Mouse (Mus musculus): ENCODE data around the gene Wdfy3.
"Not testable (repeated sequence)": the region's sequence is repeated elsewhere in the genome, so short reads cannot be mapped to it uniquely, and the experiment has no call there.

The Wdfy3 gene

DNA sequence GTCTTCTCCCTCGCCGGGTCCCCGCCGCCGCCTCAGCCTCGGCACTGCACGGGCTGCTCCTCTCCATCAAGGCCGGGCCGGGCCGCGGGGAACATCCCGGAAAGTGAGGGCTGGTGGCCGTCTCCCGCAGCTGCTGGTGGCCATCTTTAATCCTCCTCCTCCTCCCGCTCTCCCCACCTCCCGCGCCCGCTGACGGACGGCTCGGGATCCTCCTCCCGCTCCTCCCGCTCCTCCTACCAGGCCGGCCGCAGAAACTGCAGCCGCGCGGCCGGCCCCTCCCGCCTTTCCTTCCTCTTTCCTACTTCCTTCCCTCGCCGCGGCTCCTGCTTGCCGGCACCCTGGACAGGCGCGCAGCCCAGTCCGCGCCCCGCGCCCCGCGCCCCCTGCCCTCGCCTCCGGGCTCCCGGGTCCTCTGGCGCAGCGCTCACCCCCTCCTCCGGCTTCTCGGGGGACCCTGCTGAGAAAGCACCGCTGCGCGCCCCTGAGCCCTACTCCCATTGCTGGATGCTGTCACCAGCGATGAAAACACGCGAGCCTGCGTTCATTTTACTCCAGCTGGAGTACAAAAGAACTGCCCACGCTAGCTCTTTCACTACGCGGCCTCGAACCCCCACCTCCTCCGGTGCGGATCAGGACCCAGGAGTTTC, at the start of gene Wdfy3:
Gene Wdfy3, minus strand, starts transcription at position 155 of the 647 bp plus-strand sequence.
- in situ Hi-C loops (cut with MboI; ENCODE audit: low pct_unique_long_range_greater_than_20kb in 1 of 2, low sequenced_read_pairs in 2 of 2, unreplicated experiment in 1 of 2): loop anchor here (5.0 to 10.0 kb wide), 2 partner anchors 65 to 78 kb away; no protein-coding TSS in a partner anchor

DNA sequence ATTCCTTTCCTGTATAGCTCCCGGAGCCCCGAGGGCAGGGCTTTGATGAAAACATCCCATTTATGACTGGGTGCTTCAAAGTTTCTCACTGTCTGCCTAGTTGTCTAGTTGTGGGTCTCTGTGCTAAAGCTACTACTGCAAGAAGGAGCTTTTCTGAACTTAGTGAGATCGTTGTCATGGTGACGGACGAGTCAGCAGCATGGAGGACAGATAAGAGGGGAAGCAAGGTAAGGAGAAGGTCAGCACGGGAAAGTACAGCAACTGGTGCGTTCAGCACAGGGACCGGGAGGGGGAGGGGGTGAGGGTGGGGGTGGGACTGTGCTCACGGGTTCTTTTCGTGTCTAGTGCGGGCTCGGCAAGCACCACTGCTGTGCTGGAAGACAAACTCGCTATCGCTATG, 43.3 kb upstream of the Wdfy3 start:
- in situ Hi-C loops (cut with MboI; ENCODE audit: low pct_unique_long_range_greater_than_20kb in 1 of 2, low sequenced_read_pairs in 2 of 2, unreplicated experiment in 1 of 2): no loop called here

DNA sequence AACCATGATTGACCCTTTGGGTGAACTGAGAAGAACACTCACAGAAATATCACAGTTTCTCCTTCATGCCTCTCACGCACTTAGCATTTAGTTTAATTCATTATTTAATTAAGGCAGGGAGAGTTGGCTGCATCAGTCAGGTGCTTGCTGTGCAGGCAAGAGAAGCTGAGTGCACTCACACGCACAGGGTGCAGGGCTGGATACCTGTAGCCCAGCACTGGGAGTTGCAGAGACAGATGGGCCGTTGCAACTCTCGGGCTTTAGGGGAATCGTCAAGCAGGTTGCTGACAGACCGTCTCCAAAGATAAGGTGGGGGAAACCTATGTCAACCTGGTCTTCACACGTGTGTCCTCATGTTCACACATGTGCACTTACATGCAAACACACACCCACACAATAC, 42.3 kb upstream of the Wdfy3 start:
- in situ Hi-C loops (cut with MboI; ENCODE audit: low pct_unique_long_range_greater_than_20kb in 1 of 2, low sequenced_read_pairs in 2 of 2, unreplicated experiment in 1 of 2): no loop called here

DNA sequence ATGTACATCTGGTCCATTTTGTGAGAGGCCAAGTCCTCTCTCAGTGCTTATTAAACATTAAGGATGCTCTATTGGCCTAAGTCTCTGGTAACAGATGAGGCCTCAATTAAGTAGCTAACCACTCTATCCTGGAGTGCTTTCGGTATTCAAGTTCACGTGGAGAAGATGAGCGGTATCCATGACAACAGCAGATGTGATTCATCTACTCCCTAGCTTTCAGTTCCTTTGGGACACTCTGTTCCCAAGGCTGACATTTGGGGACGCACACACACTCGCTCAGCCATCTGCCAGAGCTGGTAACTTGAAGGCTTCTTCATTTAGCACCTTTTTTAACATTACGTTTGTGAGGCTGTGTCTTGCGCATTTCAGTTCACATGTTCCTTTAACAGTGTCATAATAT, 40.3 kb upstream of the Wdfy3 start:
- in situ Hi-C loops (cut with MboI; ENCODE audit: low pct_unique_long_range_greater_than_20kb in 1 of 2, low sequenced_read_pairs in 2 of 2, unreplicated experiment in 1 of 2): no loop called here

DNA sequence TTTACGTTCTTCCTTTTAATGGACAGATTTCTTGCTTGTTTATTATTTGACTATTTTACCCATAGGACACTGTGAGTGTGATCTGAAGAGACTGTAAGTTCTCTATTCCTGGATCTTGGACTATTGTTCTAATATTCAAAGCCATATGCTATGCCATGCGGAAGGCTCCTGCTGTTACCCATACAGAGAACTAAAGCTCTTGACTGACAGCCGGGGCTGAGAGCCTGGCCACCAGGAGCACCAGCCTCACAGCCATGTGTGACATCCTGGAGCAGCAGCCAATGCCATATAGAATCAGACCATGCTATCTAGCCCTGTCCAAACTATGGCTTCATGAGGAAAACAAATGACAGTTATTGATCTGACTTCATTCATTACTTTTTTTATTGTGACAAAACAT, 36.2 kb upstream of the Wdfy3 start:
- in situ Hi-C loops (cut with MboI; ENCODE audit: low pct_unique_long_range_greater_than_20kb in 1 of 2, low sequenced_read_pairs in 2 of 2, unreplicated experiment in 1 of 2): no loop called here

DNA sequence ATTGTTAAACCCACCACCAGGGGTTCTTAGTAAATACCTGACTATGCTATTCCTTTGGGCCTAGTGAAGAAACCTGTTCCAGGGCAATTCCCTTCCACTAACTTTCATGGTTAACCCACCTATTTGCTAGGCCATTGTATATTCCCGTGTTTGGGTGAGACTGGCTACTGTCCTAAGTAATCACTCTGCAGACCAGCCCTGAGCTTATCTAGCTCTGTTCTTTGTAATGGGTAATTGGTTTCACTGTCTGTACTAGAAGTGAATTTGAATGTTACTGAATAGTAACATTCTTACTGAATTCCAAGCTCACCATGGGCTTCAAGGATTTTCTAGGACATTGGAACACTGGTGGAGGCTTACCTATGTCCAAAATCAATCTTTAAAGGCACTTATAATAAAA, 32.1 kb upstream of the Wdfy3 start:
- in situ Hi-C loops (cut with MboI; ENCODE audit: low pct_unique_long_range_greater_than_20kb in 1 of 2, low sequenced_read_pairs in 2 of 2, unreplicated experiment in 1 of 2): not testable (repeated sequence)

DNA sequence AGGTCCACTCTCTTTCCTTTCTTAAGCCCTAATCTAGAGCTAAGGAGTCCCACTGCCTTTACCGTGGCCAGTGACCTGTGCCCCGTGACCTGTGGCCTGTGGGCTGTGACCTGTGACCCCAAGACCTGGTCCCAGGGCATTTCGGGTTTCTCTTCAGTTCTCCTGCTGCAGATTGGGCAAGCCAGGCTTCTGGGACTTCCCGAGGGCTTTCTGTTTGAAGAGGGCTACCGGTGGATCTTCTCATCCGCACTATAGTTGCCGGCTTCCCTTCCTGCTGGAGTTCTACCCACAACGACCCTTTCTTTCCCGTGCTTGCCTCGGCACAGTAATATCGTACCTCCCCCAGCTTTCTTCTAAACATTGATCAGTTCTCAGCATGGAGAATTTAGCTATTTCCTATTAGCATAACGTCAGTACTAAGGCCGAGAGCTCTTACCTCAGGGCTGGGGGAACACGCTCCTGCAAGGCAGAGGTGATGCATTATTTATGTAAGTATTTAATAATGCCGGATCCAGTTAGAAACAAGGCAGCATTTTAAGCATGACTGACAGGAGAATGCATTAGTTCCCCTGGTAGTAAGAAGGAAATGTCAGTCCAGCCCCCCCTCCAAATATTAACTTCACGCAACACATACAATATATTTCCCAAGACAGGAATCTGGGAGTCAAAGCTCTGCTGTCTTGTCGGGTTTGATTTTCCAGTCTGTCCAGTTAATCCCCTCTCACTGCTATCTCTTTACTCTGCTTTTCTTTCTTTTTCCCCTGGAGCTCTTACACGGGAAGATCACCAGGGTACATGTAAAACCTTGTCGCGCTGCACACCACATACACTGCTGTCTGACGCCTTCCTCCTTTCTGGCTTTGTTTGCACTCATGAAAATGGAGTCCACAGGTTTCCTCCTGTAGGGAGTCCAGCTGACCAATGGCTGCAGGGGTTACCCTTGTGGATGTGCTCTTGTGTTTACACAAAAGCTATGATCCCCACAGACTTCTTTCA, 30.8 kb upstream of the Wdfy3 start:
- in situ Hi-C loops (cut with MboI; ENCODE audit: low pct_unique_long_range_greater_than_20kb in 1 of 2, low sequenced_read_pairs in 2 of 2, unreplicated experiment in 1 of 2): no loop called here

DNA sequence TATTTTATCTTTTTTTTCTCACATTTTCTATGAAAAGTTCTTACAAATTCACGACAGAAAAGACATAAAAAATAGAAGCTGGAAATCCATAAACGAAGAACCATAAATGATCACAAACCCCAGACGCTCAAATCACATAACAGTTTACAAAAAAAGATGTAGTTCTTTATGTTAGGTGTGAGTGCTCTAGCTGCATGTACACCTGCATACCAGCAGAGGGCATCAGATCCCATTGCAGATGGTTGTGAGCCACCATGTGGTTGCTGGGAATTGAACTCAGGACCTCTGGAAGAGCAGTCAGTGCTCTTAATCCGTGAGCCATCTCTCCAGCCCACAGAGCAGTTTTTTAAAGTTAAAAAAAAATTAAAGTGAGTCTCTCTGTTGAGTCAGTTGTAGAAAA, 25.9 kb upstream of the Wdfy3 start:
- in situ Hi-C loops (cut with MboI; ENCODE audit: low pct_unique_long_range_greater_than_20kb in 1 of 2, low sequenced_read_pairs in 2 of 2, unreplicated experiment in 1 of 2): no loop called here

DNA sequence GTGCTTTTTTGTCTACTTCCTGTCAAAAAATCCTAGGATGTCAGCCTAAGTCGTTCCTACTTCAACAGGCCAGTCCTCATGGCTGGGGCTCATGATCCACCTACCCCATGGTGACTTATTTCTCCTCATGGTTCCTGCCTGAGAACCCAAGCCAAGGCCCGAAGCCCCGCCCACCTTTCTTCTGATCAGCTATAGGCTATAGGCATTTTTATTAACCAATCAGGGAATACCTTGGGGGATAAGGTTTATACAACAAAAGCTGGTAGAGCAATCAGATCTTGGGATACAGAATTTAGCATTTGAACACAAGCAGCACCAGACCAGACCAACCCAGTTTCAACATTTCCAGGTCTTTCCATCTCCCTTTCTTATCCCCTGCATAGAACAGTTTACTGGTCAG, 21.0 kb upstream of the Wdfy3 start:
- in situ Hi-C loops (cut with MboI; ENCODE audit: low pct_unique_long_range_greater_than_20kb in 1 of 2, low sequenced_read_pairs in 2 of 2, unreplicated experiment in 1 of 2): no loop called here

DNA sequence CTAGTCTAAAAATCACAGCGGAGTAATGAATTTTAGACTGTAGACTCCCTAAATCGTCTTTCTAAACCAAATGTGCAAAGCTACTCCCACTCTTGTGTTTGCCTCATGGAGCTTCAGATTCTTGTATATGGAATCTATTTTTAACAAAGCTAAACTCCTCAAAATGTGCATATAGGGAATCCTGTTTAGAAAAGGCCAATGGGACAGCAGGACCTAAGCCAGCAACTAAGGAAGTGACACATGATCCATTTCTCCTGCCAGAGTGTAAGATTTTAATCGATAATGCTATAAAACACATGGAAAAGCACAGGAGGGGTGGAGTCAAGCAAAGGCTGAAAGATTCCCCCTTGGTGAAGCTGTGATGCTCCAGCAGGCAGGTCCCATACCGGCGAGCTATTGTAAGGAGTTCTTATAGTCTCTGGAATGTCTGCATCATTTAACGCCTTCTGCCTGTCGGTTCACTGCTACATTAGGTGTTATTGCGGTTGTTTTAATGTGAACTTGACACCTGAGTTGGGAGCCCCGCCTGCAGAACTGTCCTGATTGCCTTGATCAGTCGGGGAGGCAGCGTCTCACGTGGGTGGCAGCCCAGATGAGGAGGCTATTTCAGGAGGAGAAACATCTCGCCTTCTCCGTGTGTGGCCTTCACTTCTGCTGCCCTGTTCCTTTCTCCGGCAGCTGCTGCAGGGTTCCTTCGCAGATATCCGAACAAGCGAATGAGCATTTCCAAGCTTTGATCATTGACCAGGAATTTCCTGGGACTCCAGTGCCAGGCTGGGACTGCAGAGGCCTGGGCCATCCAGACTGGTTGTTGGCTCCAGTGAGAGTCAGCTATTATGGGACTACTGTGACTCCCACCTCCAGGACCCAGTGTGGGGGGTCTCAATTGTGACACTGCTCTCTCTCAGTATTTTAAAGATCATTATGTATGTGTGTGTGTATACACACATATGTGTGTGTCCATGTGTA, 15.3 kb upstream of the Wdfy3 start:
- in situ Hi-C loops (cut with MboI; ENCODE audit: low pct_unique_long_range_greater_than_20kb in 1 of 2, low sequenced_read_pairs in 2 of 2, unreplicated experiment in 1 of 2): no loop called here

DNA sequence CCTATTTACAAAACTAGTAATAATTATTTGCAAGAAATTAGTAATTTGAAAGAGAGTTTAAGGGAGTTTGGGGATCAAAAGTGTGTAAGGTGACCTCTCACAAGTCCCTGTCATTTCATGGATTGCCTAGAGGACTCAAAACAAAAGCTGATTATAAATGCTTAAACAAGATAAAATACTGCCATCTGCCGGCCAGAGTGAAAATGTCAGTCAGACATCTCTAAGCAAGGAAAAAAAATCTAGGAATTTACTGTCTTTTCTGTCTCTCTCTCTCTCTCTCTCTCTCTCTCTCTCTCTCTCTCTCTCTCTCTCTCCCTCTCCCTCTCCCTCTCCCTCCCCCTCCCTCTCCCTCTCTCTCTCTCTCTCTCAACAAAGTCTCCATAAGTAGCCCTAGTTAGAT, 4.4 kb upstream of the Wdfy3 start:
- in situ Hi-C loops (cut with MboI; ENCODE audit: low pct_unique_long_range_greater_than_20kb in 1 of 2, low sequenced_read_pairs in 2 of 2, unreplicated experiment in 1 of 2): no loop called here

DNA sequence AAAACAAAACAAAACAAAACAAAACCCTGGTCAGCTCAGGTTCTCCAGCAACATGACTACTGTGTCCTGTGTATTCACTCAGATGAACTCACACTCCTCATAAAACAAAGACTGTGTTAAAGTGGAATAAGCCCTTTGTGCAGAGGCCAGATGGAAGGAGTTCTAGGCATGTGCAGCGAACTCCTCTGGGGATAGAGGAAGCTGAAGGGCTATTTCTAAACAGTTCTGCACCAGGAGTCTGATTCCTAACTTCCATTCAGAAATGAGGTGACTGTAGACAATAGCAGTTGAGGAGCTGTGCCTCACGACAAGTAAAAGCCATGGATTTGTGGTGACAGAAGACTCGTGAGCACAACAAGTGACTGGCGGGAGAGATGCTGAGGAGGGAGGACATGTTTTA, 2.3 kb upstream of the Wdfy3 start:
- in situ Hi-C loops (cut with MboI; ENCODE audit: low pct_unique_long_range_greater_than_20kb in 1 of 2, low sequenced_read_pairs in 2 of 2, unreplicated experiment in 1 of 2): no loop called here

DNA sequence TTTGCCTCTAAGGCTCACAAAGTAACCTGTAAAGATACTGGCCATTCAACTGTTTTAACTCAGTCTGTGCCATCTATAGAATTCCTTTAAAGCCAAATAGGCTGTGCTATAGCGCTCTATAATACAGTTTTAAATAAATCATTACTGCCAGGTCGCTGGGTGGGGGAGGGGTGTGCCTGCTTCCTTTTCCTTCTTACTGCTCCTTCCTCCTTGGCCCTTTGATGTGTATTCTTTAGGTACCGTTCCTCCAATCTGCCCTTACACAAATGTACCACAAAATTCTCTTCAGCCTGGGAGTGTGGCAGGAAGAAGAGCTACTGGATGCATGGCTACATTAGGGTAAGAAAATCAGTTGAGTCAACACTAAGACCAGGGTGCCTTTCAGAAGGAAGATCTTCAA, 1.5 kb upstream of the Wdfy3 start:
- in situ Hi-C loops (cut with MboI; ENCODE audit: low pct_unique_long_range_greater_than_20kb in 1 of 2, low sequenced_read_pairs in 2 of 2, unreplicated experiment in 1 of 2): no loop called here

DNA sequence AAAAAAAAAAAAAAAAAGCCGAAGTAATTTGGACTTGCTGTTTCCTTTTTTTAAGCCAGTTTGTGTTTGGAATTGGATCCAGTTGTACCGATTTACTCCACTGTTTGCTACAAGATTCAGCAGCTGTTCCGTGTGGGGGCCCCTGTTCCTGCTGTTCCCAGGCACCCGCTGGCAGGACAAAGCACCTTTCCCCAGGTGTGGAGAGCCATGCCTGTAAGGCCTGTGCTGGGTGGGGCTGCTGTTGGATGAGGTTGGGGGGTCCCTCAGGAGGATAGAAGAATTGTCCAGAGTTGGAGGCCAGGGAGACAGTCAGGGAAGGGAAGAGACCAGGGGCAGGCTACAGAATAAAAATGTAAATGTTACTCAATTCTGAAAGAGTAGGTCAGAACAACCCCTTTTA, 1.1 kb upstream of the Wdfy3 start:
- in situ Hi-C loops (cut with MboI; ENCODE audit: low pct_unique_long_range_greater_than_20kb in 1 of 2, low sequenced_read_pairs in 2 of 2, unreplicated experiment in 1 of 2): no loop called here

DNA sequence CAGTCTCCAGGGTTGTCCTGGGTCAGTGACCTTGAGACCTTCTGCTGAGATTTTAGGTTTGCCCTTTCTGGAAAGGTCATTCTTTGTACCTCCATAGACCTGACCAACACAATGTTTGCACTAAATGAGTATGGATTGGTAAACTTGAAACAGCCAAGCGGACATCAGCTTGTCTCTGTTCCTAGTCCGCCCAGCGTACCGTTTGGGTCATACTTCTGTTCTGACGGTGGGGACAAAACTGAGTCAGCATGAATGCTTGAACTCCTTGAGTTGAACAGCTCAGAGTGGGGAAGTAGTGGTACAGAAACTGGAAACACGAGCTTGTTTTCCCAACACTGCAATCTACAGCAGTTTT, 670 bp upstream of the Wdfy3 start:
- in situ Hi-C loops (cut with MboI; ENCODE audit: low pct_unique_long_range_greater_than_20kb in 1 of 2, low sequenced_read_pairs in 2 of 2, unreplicated experiment in 1 of 2): no loop called here

DNA sequence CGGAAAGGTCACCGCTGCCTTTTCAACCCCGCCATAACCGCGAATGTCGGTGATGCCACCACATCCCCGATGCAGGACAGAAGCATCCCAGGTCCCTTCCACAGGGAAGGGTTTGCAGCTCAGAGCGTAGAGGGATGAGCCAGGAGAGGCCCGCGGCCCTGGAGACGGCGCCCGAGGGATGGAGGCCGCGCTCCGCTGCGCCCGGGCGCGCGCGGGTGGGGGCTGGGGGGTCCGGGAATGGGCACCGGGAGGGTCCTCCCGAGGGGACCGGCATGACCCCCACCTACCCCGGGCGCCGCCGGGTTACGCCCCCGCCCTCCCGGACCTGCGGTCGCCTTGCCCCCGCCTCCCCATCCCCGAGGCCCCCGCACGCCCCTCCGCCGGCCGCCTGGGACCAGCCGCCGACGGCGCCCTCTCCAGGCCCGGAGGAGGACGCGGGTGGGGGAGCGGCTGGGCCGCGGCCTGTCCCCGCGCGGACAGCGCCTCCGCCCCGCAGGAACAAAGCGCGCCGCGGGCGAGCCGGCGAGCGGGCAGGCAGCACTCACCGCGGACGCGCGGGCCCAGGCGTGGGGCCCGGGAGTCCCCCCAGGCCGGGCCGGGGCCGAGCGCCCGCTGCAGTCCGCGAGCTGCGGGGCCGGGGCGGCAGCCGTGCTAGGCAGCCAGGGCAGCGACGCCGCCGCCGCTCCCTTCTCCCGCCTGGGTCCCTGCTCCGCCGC, 512 bp downstream of the Wdfy3 start:
- in situ Hi-C loops (cut with MboI; ENCODE audit: low pct_unique_long_range_greater_than_20kb in 1 of 2, low sequenced_read_pairs in 2 of 2, unreplicated experiment in 1 of 2): loop anchor here (5.0 to 10.0 kb wide), 2 partner anchors 64 to 77 kb away; no protein-coding TSS in a partner anchor

DNA sequence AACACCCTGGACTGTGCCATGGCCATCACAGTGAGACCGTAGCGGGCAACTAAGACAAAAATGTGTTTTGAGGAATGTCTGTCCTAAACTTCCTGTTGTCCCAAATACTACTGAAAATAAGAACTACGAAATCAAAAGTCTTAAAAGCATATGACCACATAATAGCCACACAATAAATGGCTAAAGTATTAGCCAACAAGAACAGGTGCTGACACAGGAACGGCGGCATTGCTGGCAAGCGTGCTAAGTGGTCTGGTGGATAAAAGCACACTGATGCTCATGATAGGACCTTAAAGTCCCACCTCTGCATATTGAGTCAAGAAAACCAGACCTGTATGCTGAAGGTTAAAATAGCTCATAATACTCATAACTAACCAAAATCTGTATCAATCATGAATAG, 3.3 kb downstream of the Wdfy3 start:
- in situ Hi-C loops (cut with MboI; ENCODE audit: low pct_unique_long_range_greater_than_20kb in 1 of 2, low sequenced_read_pairs in 2 of 2, unreplicated experiment in 1 of 2): loop anchor here (5.0 to 10.0 kb wide), 2 partner anchors 62 to 74 kb away; no protein-coding TSS in a partner anchor

All from mouse embryonic stem cell (cell line).